Mouse (Mus musculus) urinary bladder, postnatal 10 days (tissue): ENCODE data around the gene E030030I06Rik.
"Not testable (repeated sequence)": the region's sequence is repeated elsewhere in the genome, so short reads cannot be mapped to it uniquely, and the experiment has no call there.

Source experiments
- DNase-seq: peaks from one replicate; pipeline ENCODE4 v3.0.0; 2022; ENCODE audit warnings: low spot score

The E030030I06Rik gene

DNA sequence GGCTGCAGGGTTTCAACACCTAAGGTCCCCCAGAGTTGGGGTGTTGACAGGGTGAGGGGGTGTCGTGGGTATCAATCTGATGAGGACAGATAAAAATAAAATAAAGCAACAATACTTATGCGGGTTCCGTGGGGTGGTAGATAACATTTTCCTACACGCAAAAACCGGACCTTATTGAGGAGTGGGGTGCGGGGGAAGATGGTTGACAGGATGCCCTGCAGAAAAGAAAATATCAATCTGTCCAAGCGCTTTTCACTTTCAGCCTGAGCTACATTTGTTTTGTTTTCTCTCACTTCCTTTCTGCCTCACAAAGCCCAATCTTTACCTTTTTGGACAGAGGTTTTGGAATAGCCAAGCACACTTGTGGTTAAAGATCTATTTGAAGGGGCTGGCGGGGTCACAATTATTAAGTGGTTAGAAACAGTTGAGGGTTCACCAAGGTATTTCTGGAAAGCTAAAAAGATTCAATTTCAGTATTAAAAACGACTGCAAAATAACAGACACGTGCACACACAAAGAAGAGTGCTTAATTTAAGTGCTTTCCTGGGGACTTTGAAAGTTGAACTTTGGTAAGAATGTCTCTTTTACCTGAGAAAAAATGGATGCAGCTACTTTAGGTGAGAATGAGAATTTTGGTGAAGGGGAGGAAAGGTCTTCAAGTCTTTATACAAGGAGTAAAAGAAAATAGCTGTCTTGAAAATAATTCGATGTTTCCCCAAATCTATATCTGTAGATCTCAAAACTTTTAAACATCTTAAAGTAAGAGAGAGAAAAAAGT lies 3.0 kb upstream of the E030030I06Rik start:
- DNase-seq, result not testable (repeated sequence)

DNA sequence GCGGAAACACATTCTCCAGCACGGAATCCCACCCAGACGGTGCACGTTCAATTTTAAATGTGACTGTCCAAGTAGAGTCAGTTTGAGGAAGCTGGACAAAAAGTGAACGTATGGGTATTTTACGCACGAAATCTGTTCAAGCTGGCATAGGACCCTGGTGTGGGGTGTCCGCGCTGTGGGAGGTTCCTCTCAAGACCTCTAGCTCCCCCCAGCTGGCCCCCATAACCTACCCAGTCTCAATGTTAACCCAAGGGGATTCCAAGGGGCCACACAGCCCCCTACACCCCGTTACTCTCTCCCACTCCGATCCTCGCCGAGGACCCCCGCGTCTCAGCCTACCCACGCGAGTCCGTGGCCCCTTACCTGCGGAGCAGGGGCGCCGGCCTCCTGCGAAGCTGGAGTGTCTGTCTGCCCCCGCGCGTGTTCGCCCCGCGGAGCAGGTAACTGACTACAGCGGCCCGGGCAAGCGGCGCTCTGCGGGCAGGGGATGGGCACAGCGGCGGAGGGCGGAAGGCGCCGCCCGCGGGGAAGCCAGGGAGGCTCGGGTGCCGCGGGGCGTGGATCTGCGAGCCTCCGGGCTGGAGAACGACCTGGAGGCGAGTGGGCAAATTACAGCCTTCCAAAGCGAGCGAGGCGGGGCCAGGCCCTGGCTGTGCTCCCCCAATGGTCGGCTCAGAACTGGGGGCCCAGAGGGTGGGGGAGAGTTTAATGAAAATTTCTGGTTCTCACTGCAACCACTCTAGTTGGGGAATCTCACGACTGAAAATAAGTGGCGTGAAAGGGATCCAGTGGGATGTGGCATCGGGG lies 2.2 kb upstream of the E030030I06Rik start:
- DNase-seq, result not testable (repeated sequence)

DNA sequence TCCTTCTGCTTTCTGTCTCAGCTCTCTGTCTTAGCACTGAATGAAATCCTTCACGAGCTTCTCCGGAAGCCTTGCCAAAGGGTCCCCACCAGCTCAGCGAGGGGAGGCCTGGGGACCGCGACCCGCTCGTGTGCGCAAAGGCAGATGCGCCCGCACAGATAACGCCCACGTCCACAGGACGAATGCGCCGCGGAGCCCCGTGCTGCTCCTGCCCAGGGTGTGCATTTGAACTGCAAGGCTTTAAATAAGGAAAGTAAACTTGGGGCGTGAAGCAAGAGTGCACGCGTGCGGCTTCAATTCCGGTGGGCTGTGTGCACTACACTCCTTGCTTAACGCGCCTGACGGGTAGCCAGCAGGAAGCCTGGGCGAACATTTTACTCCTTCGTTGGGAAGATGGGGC lies 1.5 kb upstream of the E030030I06Rik start:
- no peak for DNase-seq

DNA sequence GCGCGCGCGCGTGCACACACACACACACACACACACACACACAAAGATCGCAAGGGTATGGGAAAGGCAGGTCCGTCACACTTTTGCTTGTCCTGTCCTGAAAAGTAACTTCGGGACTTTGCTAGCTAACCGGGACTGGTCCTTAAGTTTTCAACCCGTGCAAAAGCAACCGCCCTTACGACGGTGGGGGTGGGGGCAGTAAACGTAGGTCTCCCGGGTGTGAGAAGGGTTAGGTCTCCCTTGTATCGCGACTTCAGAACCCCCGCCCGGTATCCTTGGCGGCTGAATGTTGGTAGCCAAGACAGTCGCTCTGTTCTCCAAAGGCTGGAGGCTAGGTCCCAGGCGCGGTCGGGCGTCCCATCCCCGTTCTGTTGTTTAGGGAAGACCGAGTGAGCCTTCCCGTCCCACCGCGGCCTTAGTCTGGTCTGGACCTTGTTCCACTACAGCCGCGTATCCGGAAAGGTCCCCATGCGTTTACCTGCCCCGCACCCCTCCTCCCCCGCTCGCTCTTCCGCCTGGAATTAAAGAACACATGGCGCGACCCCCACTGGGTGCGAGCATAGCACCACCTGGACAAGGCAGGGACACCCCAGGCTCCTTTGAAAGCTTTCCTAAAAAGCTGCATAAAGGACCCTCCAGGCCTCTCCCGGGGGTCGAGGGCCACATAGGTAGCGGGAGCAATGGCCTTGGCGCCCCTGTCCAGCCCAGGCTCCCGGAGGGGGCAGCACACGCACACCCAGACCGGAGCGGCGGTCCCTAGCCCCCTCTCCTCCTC lies 808 bp upstream of the E030030I06Rik start:
- no peak for DNase-seq

GRCm38 (mm10) chr10:22148441-22149072 lies 513 bp downstream of the E030030I06Rik start:
- DNase-seq, result peak; percentile 37

GRCm38 (mm10) chr10:22142926-22143325 lies 6.1 kb downstream of the E030030I06Rik start:
- DNase-seq, result no peak

GRCm38 (mm10) chr10:22142194-22142593 lies 6.9 kb downstream of the E030030I06Rik start:
- DNase-seq, result not testable (repeated sequence)

DNA sequence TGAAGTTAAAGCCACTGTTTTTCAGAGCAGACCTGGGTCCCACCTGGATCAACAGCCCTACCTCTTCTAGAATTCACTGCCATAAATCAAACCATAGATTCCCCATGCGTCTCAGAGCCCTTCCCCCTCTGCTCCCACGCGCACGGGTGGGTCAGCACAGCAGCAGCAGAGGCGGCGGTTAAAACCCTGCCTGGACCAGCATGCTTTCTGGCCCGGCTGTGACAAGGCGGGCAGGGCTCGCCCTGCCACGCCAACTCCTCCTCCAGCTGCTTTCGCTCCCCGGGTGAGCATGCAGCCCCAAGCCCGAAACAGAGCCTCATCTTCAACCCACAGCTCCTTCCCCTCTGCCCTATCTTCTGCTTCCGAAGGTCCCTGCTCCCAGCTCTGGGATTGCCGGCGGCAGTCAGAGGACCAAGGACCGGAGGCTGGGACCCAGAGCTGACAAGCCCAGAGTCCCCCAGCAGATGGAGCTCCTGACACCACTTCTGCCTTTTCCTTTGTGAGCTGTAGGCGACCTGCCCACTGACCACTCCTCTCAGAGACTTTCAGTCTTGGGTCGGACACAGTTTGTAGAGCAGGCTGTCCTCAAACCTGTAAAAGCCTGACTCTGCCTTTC lies 8.3 kb downstream of the E030030I06Rik start:
- DNase-seq, result no peak

DNA sequence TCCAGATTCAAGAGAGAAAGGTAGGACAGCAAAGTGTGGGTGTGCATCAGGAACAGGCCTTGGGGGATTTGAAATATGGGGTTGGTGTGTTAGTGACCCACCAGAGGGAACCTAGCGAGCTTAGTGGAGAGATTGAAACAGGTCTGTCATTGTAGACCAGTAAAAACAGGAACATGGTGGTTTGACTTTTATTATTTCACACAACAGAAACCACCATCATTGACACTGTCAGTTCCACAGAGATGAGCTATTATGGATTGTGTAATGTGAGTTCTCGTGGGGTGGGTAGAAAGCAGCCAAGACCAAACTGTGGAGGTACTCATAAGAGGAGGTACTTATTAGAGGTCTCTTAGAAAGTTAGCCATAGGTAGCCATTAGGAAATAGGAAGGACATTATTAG lies 74.5 kb downstream of the E030030I06Rik start:
- DNase-seq, result no peak

DNA sequence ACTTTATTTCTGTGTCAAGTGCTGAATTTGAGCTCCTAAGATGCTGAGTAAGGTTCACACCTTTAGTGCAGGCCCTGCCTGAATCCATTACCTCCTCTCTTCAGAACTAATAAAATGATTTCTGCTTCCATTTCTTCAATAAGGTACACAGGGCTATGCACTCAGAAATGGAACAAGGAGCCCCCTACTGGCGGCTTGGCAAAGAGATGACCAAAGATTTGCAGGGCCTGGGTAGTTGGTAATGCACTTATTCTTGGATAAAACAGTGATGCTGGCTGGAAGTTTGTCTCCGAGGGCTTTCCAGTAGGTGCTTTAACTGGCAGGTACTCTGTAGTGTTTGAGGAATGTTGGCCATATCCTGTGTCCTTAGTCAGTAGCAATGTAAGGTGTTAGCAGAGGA lies 76.3 kb downstream of the E030030I06Rik start:
- DNase-seq, result no peak

DNA sequence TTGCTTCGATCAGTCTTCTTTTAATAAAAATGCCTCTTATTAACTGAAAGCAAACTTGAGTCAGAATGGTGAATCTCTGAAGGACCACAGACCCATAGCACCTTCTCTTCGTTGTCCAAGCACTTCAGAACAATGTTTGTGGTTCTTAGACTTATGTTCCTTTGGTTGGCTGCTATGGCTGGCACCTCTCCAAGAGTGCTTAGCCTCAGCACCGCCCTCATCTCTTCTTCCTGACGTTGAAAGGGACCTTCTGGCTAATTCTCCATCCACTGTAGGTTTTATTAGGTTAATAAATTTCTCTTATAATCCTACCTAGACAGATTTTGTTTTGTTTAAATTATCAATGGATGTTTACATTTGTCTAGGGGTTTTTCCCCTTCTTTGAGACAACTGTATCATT lies 78.5 kb downstream of the E030030I06Rik start:
- DNase-seq, result no peak

GRCm38 (mm10) chr10:22070168-22070567 lies 78.9 kb downstream of the E030030I06Rik start:
- DNase-seq, result no peak

GRCm38 (mm10) chr10:22067979-22068378 lies 81.1 kb downstream of the E030030I06Rik start, which contains the start of gene 4930444G20Rik:
4930444G20Rik (minus strand) TSS chr10:22068079.
- DNase-seq, result not testable (repeated sequence)
